Mouse (Mus musculus) intestine, embryonic 14.5 days (tissue): ENCODE data around the gene Btg4. TPM values are rescaled to one million over a fixed set of nuclear protein-coding genes. Genes with fewer than 3 reads are reported as not detected.

Experiments
- ATAC-seq: fragments of 200-750 bp; cut with Nextera tagmentation; replicated peaks from 2 replicates; pipeline ENCODE4 v1.8.0; 2017; ENCODE audit warnings: low read depth, moderate number of reproducible peaks, moderate TSS enrichment, moderate library complexity; ENCODE audit not compliant: low FRiP score, low TSS enrichment
- DNase-seq: peaks from one replicate; pipeline ENCODE4 v3.0.0-alpha.2; 2018; ENCODE audit warnings: low spot score
- H3K27ac ChIP-seq: fragments of 300-500 bp; sonication (generic); 2 replicates; pipeline ENCODE4 v1.5.1; 2014; ENCODE audit warnings: low read depth, mild to moderate bottlenecking, control low read depth
- H3K27me3 ChIP-seq: fragments of 300-500 bp; sonication (generic); replicated peaks from 2 replicates; pipeline ENCODE4 v1.6.1; 2014; ENCODE audit warnings: low read length, control low read depth; ENCODE audit not compliant: control insufficient read depth, insufficient read depth
- H3K36me3 ChIP-seq: fragments of 300-500 bp; sonication (generic); 2 replicates; pipeline ENCODE4 v1.6.1; 2014; ENCODE audit warnings: low read length, control low read depth; ENCODE audit not compliant: control insufficient read depth, insufficient read depth
- H3K4me1 ChIP-seq: fragments of 300-500 bp; sonication (generic); replicated peaks from 2 replicates; pipeline ENCODE4 v1.6.1; 2014; ENCODE audit warnings: low read length, control low read depth, mixed read lengths; ENCODE audit not compliant: control insufficient read depth, insufficient read depth
- H3K4me2 ChIP-seq: fragments of 300-500 bp; sonication (generic); 2 replicates; pipeline ENCODE4 v1.6.1; 2014; ENCODE audit warnings: low read length
- H3K4me3 ChIP-seq: fragments of 300-500 bp; sonication (generic); 2 replicates; pipeline ENCODE4 v1.5.1; 2014; ENCODE audit warnings: low read depth, low read length, control low read depth, mixed read lengths
- H3K9ac ChIP-seq: fragments of 300-500 bp; sonication (generic); 2 replicates; pipeline ENCODE4 v1.6.1; 2014; ENCODE audit warnings: mild to moderate bottlenecking, low read length
- H3K9me3 ChIP-seq: fragments of 300-500 bp; sonication (generic); 2 replicates; pipeline ENCODE4 v1.6.1; 2016; ENCODE audit warnings: low read length, control low read depth; ENCODE audit not compliant: control insufficient read depth
- WGBS: fragments of 180-500 bp; shearing (Covaris S2); extraction: QIAGEN DNeasy Blood & Tissue Kit; methylation state at CpG from one replicate; pipeline ENCODE4 v1.1.7; 2014; 5-methylcytosine and 5-hydroxymethylcytosine counted together
- polyA plus RNA-seq: library from polyadenylated mRNA; unstranded; fragments of >200 nt; fragmentation: Nextera tagmentation; extraction: Ambion mirVana; gene quantifications from 2 replicates; pipeline ENCODE4 v1.2.1, GENCODE M21; 2014

Btg4 gene
- polyA plus RNA-seq, 1 experiment from 2014 or later = not detected

DNA sequence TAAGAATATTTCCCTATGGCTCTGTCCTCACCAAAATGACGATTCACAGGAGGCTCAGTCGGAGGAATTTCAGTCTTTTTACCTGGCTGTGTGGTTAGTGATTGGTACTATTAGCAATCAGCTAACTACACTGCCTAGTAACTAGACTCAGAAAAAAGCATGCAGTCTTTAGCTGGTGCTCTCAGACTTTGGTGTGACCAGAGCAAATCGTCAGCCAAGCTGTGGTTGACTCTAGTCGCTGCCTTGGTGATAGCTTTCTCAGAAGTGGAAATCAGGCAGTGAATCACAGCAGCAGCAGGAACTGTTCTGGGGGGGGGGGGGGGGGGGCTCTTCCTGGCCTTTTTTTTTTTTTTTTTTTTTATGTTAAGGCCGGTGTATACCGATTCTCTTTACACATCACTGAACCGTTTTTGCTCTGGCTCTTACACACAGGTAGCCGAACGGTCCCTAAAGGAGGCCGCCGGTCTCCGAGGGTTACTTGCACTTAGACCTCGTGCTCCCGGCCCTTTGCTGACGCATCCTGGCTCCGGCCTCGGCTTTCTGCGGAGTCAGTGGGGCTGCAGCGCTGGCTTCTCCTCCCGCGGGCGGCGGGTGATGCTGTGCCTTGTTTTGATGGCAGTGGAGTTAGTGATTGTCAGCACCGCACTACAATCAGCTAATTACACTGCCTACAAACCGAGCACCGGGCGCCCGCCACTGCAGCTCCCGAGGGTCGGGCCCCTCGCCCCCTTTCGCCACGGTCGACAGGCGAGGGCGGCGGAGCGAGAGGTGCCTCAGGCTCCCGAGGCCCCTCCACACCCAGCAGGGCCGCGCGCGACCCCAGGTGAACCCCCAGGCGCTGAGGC, 42.5 kb downstream of the Btg4 start:
- peaks cover 9% of the 10 kb centered on the region; the same call in 1 of the 2 replicates for H3K27me3 ChIP-seq
- H3K36me3 ChIP-seq = no peaks in the 10 kb centered on the region
- peak overlapping the region; percentile 56 for H3K9ac ChIP-seq
- H3K4me2 ChIP-seq = peak overlapping the region; percentile 100
- peak; percentile 85 for DNase-seq
- peaks cover 7% of the 10 kb centered on the region; the same call in 1 of the 2 replicates for H3K4me1 ChIP-seq
- no peaks in the 10 kb centered on the region for H3K9me3 ChIP-seq
- peak; percentile 64; the same call in 1 of the 2 replicates for ATAC-seq
- WGBS = 2% methylated on average over 44 of the region's 44 CpGs
- peak overlapping the region; percentile 47 for H3K4me3 ChIP-seq
- H3K27ac ChIP-seq = no peak overlapping the region

DNA sequence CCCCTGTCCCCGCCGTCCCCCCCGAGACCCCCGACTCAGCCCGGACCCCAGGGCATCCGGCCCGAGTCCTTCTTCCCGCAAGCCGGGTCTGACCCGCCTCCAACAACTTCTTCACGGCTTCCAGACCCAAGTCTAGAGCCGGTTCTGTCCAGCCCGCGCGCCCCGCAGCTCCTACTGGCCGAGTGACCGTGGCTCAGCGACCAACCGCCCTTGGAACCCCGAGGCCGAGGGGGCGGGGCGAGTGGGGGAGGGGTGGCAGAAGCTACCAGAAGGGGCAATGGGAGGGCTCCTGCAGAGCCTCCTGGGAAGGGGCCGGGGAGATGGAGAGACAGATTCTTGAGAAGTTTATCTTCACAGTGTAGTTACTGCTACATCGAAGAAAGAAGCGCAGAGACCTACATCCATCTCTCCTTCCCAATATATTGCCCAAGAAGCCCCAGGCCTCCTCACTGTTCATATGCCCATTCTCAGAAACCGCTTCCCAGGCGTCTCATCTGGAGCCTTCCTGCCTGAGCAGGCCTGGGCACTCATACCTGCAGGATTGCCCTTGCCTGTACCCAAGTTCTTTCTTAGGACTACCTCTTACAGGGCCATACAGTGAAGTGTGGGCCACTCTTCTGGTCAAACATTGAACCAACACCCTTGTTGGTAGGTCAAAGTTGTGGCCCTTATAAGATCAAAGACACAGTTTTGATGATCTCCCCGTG, 43.3 kb downstream of the Btg4 start:
- Histone ChIP-seq H3K4me1 (peaks cover 7% of the 10 kb centered on the region; the same call in 1 of the 2 replicates), H3K36me3 (no peaks in the 10 kb centered on the region), H3K4me3 (peak overlapping the region; percentile 47), H3K9ac (peak overlapping the region; percentile 56), H3K9me3 (no peaks in the 10 kb centered on the region), H3K4me2 (peak overlapping the region; percentile 100), H3K27me3 (peaks cover 9% of the 10 kb centered on the region; the same call in 1 of the 2 replicates), H3K27ac (no peak overlapping the region)
- DNase-seq (peak; percentile 75), ATAC-seq (peak; percentile 55; the same call in 1 of the 2 replicates)
- WGBS = 12% methylated on average over 28 of the region's 30 CpGs

DNA sequence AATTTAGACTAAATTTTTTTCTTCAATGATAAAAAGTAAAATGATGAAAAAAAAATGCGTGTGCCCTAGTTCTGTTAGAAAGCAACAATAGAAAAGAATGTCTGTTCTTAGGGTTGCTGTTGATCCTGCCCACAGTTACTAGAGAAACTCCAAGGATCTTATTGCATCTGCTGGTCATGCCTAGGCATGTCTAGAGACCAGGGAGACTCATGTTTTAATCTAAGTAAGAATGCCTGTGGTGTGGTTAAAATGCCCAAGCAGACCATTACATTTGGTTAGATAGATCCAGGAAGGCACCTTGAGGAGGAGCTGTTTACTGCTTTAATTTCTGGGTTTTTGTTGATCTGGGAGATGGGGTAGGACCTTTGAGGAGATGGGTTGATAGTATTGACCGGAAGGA, 45.0 kb downstream of the Btg4 start:
- Histone ChIP-seq H3K4me1 (peaks cover 7% of the 10 kb centered on the region; the same call in 1 of the 2 replicates), H3K36me3 (no peaks in the 10 kb centered on the region), H3K27ac (no peak overlapping the region), H3K9ac (no peak overlapping the region), H3K4me2 (no peak overlapping the region), H3K4me3 (no peak overlapping the region), H3K27me3 (peaks cover 6% of the 10 kb centered on the region; the same call in 1 of the 2 replicates), H3K9me3 (no peaks in the 10 kb centered on the region)
- WGBS = 63% methylated on average over 2 of the region's 2 CpGs
- DNase-seq = no peak
- no peak for ATAC-seq

DNA sequence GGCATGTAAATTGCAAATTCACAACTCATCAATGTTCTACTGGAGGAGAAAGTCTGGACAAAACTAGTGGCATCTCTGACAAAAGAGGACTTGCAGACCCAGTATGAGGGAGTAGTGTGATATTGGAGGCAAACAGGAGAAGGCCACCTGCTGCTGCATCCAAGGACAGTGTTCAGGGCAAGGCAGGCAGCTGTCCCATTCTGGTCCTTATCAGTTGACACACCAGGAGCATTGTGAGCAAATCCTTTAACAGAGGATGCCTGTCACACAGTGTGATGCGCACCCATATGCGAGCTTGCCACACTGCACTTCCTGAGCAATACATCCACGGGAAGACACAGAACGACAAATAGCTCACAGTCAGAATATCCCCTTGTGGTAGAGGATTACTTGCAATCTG, 54.1 kb downstream of the Btg4 start:
- no peak for ATAC-seq
- WGBS = 77% methylated on average over 4 of the region's 4 CpGs
- Histone ChIP-seq H3K4me3 (no peak overlapping the region), H3K27ac (no peak overlapping the region), H3K27me3 (no peaks in the 10 kb centered on the region), H3K9me3 (no peaks in the 10 kb centered on the region), H3K36me3 (no peaks in the 10 kb centered on the region), H3K4me1 (no peaks in the 10 kb centered on the region), H3K9ac (no peak overlapping the region), H3K4me2 (no peak overlapping the region)
- no peak for DNase-seq

DNA sequence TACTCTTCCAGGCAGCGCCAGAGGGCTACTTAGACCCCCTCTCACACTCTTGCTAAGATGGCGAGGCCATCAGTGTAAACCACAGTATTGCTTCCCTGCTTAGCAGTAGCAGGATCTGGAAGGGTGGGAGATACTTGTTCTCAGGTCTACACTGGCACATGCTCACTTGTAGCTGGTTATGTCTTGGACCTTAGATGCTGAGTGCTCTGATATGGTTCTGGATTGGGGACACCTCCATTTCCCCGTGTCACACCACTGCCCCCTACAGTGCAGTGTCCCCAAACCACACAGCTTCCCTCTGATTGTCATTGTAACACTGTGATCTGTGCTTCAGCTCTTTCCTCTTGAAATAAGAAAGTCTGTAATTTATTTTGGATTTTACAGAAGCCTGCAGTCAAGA, 76.3 kb downstream of the Btg4 start:
- Histone ChIP-seq H3K36me3 (no peaks in the 10 kb centered on the region), H3K9ac (no peak overlapping the region), H3K27me3 (no peaks in the 10 kb centered on the region), H3K9me3 (no peaks in the 10 kb centered on the region), H3K4me3 (no peak overlapping the region), H3K4me2 (no peak overlapping the region), H3K4me1 (no peaks in the 10 kb centered on the region), H3K27ac (no peak overlapping the region)
- DNase-seq = peak; percentile 51
- WGBS = 62% methylated on average over 3 of the region's 3 CpGs
- ATAC-seq = no peak

DNA sequence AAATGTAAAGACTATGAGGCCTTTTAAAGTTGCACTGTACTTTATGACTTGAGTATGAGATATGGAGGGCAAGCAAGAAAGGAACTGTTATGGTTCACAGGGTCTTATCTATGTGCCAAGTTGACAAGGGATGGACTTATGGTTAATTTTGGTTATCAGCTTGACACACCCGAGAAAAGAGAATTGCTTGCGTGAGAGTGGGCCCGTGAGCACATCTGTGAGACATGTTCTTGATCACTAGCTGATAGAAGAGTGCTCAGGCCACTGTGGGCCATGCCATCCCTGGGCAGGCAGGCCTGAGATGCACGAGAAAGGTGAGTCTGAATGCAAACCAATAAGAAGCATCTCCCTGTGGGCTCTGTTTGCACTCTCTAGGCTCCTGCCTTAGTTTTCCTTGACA, 76.7 kb downstream of the Btg4 start:
- H3K9me3 ChIP-seq = no peaks in the 10 kb centered on the region
- H3K27ac ChIP-seq = no peak overlapping the region
- H3K36me3 ChIP-seq = no peaks in the 10 kb centered on the region
- ATAC-seq (no peak), DNase-seq (peak; percentile 16)
- no peaks in the 10 kb centered on the region for H3K27me3 ChIP-seq
- no peaks in the 10 kb centered on the region for H3K4me1 ChIP-seq
- no peak overlapping the region for H3K4me2 ChIP-seq
- H3K9ac ChIP-seq = no peak overlapping the region
- H3K4me3 ChIP-seq = no peak overlapping the region
- WGBS = 82% methylated on average over 4 of the region's 4 CpGs

DNA sequence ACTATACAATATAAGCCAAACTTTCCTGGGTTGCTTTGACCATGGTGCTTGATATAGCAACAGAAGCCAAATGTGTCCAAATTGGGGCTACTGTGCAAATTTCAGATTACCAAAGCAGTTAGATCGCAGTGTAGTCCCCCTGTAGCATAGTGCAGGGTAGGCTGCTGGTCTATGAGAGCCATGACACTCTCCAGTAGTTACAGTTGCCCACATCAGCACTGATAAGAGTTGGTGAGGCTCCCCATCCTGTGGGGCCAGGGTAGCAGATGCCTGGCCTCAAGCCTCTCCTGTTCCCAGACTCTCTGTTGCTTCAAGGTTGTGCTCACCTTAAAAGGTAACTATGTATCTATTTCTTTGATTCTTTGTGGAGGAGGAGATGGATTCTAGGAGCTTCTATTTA, 77.1 kb downstream of the Btg4 start:
- Histone ChIP-seq H3K4me3 (no peak overlapping the region), H3K9me3 (no peaks in the 10 kb centered on the region), H3K27ac (no peak overlapping the region), H3K4me1 (no peaks in the 10 kb centered on the region), H3K27me3 (no peaks in the 10 kb centered on the region), H3K4me2 (no peak overlapping the region), H3K36me3 (no peaks in the 10 kb centered on the region), H3K9ac (no peak overlapping the region)
- WGBS = 87% methylated on average over 1 of the region's 1 CpGs
- ATAC-seq (no peak), DNase-seq (peak; percentile 28)

DNA sequence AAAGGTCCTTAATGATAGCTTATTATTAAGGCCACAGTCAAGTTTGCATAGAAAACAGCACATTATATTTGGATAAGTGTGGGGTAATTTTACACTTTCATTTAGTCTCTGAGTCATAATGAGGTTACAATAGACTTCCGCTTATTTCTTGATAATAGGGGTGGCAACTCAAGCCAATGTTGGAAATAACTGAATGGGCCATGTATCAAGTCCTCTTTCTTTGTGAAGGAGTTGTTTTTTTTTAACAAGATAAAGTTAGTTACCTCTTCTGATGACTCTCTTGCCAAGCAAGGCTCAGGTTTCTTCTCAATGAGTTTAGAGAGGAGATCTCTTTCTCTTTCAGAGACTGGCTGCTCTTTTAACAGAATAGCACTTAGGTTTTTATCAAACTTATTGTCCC, 77.6 kb downstream of the Btg4 start:
- Histone ChIP-seq H3K36me3 (no peaks in the 10 kb centered on the region), H3K9ac (no peak overlapping the region), H3K9me3 (no peaks in the 10 kb centered on the region), H3K4me3 (no peak overlapping the region), H3K27ac (no peak overlapping the region), H3K27me3 (no peaks in the 10 kb centered on the region), H3K4me1 (no peaks in the 10 kb centered on the region), H3K4me2 (no peak overlapping the region)
- ATAC-seq (no peak), DNase-seq (no peak)
- 86% methylated on average over 1 of the region's 1 CpGs for WGBS
